Mouse (Mus musculus): ENCODE results near the gene Adh5. TPM values are rescaled to one million over a fixed set of nuclear protein-coding genes. Genes with fewer than 3 reads are reported as not detected.

The Adh5 gene
- 91.5 TPM for polyA plus RNA-seq (2012; fragmentation: generic; extraction: Trizol)
- long read RNA-seq, experiment 1, transcript Adh5-201 (9 exons, 1,604 nt), result major isoform, 94 of 110 reads
- long read RNA-seq, experiment 1, partial matches to known transcripts, result 9 of 110 reads
- long read RNA-seq, experiment 1, other reads (novel, unspliced or antisense), result 4 of 110 reads
- long read RNA-seq, experiment 2, transcript Adh5-201 (9 exons, 1,604 nt), result major isoform, 224 of 236 reads
- long read RNA-seq, experiment 2, partial matches to known transcripts, result 4 of 236 reads
- long read RNA-seq, experiment 2, other reads (novel, unspliced or antisense), result 8 of 236 reads

GRCm38 (mm10) chr3:138442612-138443464 lies at the start of gene Adh5:
TSS of gene Adh5 (plus strand) at chr3:138443093.
- H3K36me3 ChIP-seq (ENCODE audit: control insufficient read depth, insufficient read depth), result peaks cover 23% of the 10 kb centered on the region
- TF ChIP-seq FOSL1 (IDR thresholded peaks at IDR 0.05; ENCODE audit: insufficient read depth, low read length, poor library complexity, severe bottlenecking), result no peak
- TF ChIP-seq MAX (IDR thresholded peaks at IDR 0.05), result peak; percentile 98
- TF ChIP-seq USF1 (IDR thresholded peaks at IDR 0.05; ENCODE audit: low read depth), result peak; percentile 61
- H3K27me3 ChIP-seq (ENCODE audit: control insufficient read depth, insufficient read depth, insufficient read length), result no peaks in the 10 kb centered on the region
- peak within 1 kb of the TSS; percentile 71 for H3K4me3 ChIP-seq (ENCODE audit: insufficient read depth, poor library complexity, severe bottlenecking)
- H3ac ChIP-seq (ENCODE audit: control insufficient read depth, insufficient read length, low read depth), result peak within 1 kb of the TSS; percentile 98
- peaks cover 12% of the 10 kb centered on the region for H3K79me3 ChIP-seq (ENCODE audit: low read depth)
- H3K79me2 ChIP-seq (ENCODE audit: control insufficient read depth, insufficient read depth), result peaks cover 27% of the 10 kb centered on the region

GRCm38 (mm10) chr3:138404872-138405271 lies 38.0 kb upstream of the Adh5 start:
- Histone ChIP-seq H3K79me3 (ENCODE audit: low read depth) (no peaks in the 10 kb centered on the region), H3K4me3 (ENCODE audit: insufficient read depth, poor library complexity, severe bottlenecking) (no peak overlapping the region)
- TF ChIP-seq MYOG (IDR thresholded peaks at IDR 0.05; ENCODE audit: control insufficient read depth, extremely low read depth, insufficient read length) (no peak), CEBPB (IDR thresholded peaks at IDR 0.05; ENCODE audit: low read depth) (no peak), MYOD1 (IDR thresholded peaks at IDR 0.05; ENCODE audit: control insufficient read depth, insufficient read length, low read depth) (no peak), CTCF (IDR thresholded peaks at IDR 0.05; ENCODE audit: control insufficient read depth, insufficient read depth, insufficient read length) (no peak), USF1 (IDR thresholded peaks at IDR 0.05; ENCODE audit: low read depth) (no peak), MAX (IDR thresholded peaks at IDR 0.05) (no peak), FOSL1 (IDR thresholded peaks at IDR 0.05; ENCODE audit: insufficient read depth, low read length, poor library complexity, severe bottlenecking) (no peak)

GRCm38 (mm10) chr3:138405341-138405740 lies 37.6 kb upstream of the Adh5 start:
- H3K79me2 ChIP-seq (ENCODE audit: control insufficient read depth, insufficient read depth), result no peaks in the 10 kb centered on the region
- TF ChIP-seq CTCF (IDR thresholded peaks at IDR 0.05; ENCODE audit: control insufficient read depth, insufficient read depth, insufficient read length) (no peak), MYOD1 (IDR thresholded peaks at IDR 0.05; ENCODE audit: control insufficient read depth, insufficient read length, low read depth) (no peak), FOSL1 (IDR thresholded peaks at IDR 0.05; ENCODE audit: insufficient read depth, low read length, poor library complexity, severe bottlenecking) (no peak), MYOG (IDR thresholded peaks at IDR 0.05; ENCODE audit: control insufficient read depth, extremely low read depth, insufficient read length) (no peak), USF1 (IDR thresholded peaks at IDR 0.05; ENCODE audit: low read depth) (no peak), MAX (IDR thresholded peaks at IDR 0.05) (no peak), CEBPB (IDR thresholded peaks at IDR 0.05; ENCODE audit: low read depth) (no peak)

More at GRCm38 (mm10) chr3:138404872-138405271, 38.0 kb upstream of the Adh5 start:
- no peaks in the 10 kb centered on the region for H3K27me3 ChIP-seq (ENCODE audit: control insufficient read depth, insufficient read depth, insufficient read length)
- H3K79me2 ChIP-seq (ENCODE audit: control insufficient read depth, insufficient read depth), result no peaks in the 10 kb centered on the region
- no peak overlapping the region for H3ac ChIP-seq (ENCODE audit: control insufficient read depth, insufficient read length, low read depth)
- no peaks in the 10 kb centered on the region for H3K36me3 ChIP-seq (ENCODE audit: control insufficient read depth, insufficient read depth)

GRCm38 (mm10) chr3:138405840-138406239 lies 37.1 kb upstream of the Adh5 start:
- TF ChIP-seq CTCF (IDR thresholded peaks at IDR 0.05; ENCODE audit: control insufficient read depth, insufficient read depth, insufficient read length), result no peak
- no peak for TF ChIP-seq USF1 (IDR thresholded peaks at IDR 0.05; ENCODE audit: low read depth)
- Histone ChIP-seq H3K27me3 (ENCODE audit: control insufficient read depth, insufficient read depth, insufficient read length) (no peaks in the 10 kb centered on the region), H3K36me3 (ENCODE audit: control insufficient read depth, insufficient read depth) (no peaks in the 10 kb centered on the region), H3K79me3 (ENCODE audit: low read depth) (no peaks in the 10 kb centered on the region), H3ac (ENCODE audit: control insufficient read depth, insufficient read length, low read depth) (no peak overlapping the region), H3K4me3 (ENCODE audit: insufficient read depth, poor library complexity, severe bottlenecking) (no peak overlapping the region), H3K79me2 (ENCODE audit: control insufficient read depth, insufficient read depth) (no peaks in the 10 kb centered on the region)

More at GRCm38 (mm10) chr3:138405341-138405740, 37.6 kb upstream of the Adh5 start:
- H3K27me3 ChIP-seq (ENCODE audit: control insufficient read depth, insufficient read depth, insufficient read length), result no peaks in the 10 kb centered on the region
- H3K79me3 ChIP-seq (ENCODE audit: low read depth), result no peaks in the 10 kb centered on the region
- H3K4me3 ChIP-seq (ENCODE audit: insufficient read depth, poor library complexity, severe bottlenecking), result no peak overlapping the region
- H3K36me3 ChIP-seq (ENCODE audit: control insufficient read depth, insufficient read depth), result no peaks in the 10 kb centered on the region
- no peak overlapping the region for H3ac ChIP-seq (ENCODE audit: control insufficient read depth, insufficient read length, low read depth)

GRCm38 (mm10) chr3:138407920-138408319 lies 35.0 kb upstream of the Adh5 start:
- H3K79me2 ChIP-seq (ENCODE audit: control insufficient read depth, insufficient read depth), result no peaks in the 10 kb centered on the region

More at GRCm38 (mm10) chr3:138407920-138408319, 35.0 kb upstream of the Adh5 start:
- H3K79me3 ChIP-seq (ENCODE audit: low read depth), result no peaks in the 10 kb centered on the region
- H3K36me3 ChIP-seq (ENCODE audit: control insufficient read depth, insufficient read depth), result no peaks in the 10 kb centered on the region
- no peak for TF ChIP-seq CTCF (IDR thresholded peaks at IDR 0.05; ENCODE audit: control insufficient read depth, insufficient read depth, insufficient read length)
- no peak for TF ChIP-seq MAX (IDR thresholded peaks at IDR 0.05)
- TF ChIP-seq CEBPB (IDR thresholded peaks at IDR 0.05; ENCODE audit: low read depth), result no peak
- no peak for TF ChIP-seq FOSL1 (IDR thresholded peaks at IDR 0.05; ENCODE audit: insufficient read depth, low read length, poor library complexity, severe bottlenecking)
- no peak for TF ChIP-seq USF1 (IDR thresholded peaks at IDR 0.05; ENCODE audit: low read depth)
- TF ChIP-seq MYOG (IDR thresholded peaks at IDR 0.05; ENCODE audit: control insufficient read depth, extremely low read depth, insufficient read length), result no peak
- no peak for TF ChIP-seq MYOD1 (IDR thresholded peaks at IDR 0.05; ENCODE audit: control insufficient read depth, insufficient read length, low read depth)
- no peak overlapping the region for H3ac ChIP-seq (ENCODE audit: control insufficient read depth, insufficient read length, low read depth)
- H3K4me3 ChIP-seq (ENCODE audit: insufficient read depth, poor library complexity, severe bottlenecking), result no peak overlapping the region
- no peaks in the 10 kb centered on the region for H3K27me3 ChIP-seq (ENCODE audit: control insufficient read depth, insufficient read depth, insufficient read length)
